Mouse (Mus musculus): Measurements from ENCODE around the gene Pof1b.

Pof1b gene

DNA sequence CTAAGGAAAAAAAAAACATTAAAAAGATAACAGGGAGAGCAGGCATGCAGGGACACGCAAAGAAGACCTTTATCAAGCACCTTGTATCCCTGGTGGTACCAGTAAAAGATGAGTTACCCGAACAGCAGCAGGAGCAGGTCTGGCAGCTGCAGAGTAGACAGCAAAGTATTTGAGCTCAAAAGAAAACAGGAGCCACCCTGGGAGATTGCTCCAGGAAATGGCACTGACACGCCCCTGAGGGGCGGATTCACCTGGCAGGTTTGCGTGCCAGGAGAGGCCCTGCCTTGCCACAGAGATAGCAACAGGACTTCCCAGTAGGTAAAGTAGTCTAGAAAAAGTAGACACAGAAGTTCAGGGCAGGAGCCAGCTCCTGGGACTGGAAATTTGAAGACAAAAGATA is at the start of gene Pof1b:
TSS of gene Pof1b (minus strand) at position 144 of the 400 bp plus-strand sequence.
- peak; percentile 65 for DNase-seq (ENCODE audit: low spot score)

- no peak for DNase-seq (ENCODE audit: low spot score)
Measured at GRCm38 (mm10) chrX:112716587-112716986, 18.1 kb upstream of the Pof1b start.

GRCm38 (mm10) chrX:112694392-112694791 is 4.1 kb downstream of the Pof1b start:
- no peak for DNase-seq (ENCODE audit: low spot score)

DNA sequence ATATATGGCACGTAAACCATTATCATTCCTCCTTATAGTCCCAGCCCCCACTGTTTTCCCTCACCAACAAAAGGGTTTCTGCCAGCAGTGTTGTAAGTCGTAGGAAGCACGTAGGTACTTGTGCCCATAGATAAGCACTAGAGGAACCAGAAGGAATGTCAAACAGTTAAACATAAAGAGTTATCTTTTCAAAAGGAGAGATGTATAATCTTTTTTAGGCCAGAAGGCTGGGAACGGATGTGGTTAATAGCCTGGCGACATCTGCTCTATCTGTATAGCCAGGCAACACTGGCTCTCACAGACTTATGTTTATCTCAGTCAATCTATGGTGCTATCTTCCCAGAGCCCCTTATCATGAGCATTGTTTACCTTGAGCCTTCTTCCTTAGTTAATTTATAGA is 17.8 kb downstream of the Pof1b start:
- DNase-seq (ENCODE audit: low spot score) = no peak

DNA sequence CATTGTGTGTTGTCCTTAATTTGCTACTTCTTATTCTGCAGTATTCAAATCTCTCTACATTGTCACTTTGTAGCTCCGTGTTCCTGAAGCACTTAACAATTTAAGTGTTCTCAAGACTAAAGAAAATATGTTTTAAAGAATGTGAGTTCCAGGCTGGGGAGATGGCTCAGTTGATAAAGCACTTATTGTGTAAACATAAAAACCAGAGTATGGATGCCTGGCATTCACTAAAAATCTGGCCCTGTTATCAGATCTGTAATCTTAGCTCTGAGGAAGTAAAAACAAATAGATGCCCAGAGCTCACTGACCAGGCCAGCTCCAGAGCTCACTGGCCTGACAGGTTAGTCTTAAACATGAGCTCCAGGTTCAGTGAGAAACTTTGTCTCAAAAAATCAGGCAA is 22.9 kb downstream of the Pof1b start:
- no peak for DNase-seq (ENCODE audit: low spot score)

DNA sequence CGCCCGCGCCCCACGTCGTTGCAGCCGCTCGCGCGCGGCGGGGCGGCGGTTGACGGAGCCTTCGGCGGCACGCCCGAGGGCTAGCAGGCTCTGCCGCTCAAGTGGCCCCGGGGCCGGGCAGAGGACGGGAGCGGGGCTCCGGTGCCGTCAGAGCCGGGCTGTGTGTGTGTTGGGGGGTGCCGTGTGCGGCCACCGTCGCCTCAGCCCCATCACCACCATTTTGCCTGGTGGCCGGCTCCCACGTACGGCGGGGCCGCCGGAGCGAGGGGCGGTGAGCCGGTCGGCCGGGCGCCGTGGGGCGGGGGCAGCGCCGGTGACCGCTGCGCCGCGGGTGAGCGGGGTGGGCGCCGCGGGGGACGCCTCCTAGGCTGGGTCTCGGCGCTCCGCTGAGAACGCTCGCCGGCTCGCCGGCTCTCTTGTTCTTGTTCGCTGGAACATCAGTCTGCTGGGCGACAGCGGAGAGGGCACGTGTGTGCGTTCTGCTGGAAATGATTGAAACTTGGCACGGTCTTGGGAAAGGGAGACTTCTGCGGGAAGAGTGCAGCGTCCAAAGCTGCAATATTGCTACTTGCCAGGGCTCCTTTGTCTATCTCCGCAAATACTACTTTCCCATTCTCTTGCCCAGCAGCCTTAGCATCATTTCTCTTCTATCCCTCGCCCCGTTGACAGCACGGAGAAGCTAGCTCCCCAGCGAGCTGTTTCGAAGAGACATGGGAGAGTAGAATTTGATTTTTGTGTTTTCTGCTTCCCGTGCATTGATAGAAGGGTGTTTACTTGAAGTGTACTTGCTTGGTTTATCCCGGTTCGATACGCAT is 96.9 kb downstream of the Pof1b start:
- peak; percentile 4 for DNase-seq (ENCODE audit: low spot score)

- DNase-seq (ENCODE audit: low spot score) = peak; percentile 26
Measured at GRCm38 (mm10) chrX:112600511-112601305, 97.7 kb downstream of the Pof1b start, which contains the start of gene Zfp711. Gene Zfp711, plus strand, starts transcription at chrX:112600526.
